Mouse (Mus musculus) lung, adult 18-20 months (tissue): ENCODE data around the gene Slco1b2.
"Not testable (repeated sequence)": the region's sequence is repeated elsewhere in the genome, so short reads cannot be mapped to it uniquely, and the experiment has no call there.

ENCODE experiments used
- DNase-seq, 2 experiments: peaks; one replicate each; pipeline ENCODE4 v3.0.0; 2022; ENCODE audit warnings: mixed read lengths in 2 of 2

The Slco1b2 gene

DNA sequence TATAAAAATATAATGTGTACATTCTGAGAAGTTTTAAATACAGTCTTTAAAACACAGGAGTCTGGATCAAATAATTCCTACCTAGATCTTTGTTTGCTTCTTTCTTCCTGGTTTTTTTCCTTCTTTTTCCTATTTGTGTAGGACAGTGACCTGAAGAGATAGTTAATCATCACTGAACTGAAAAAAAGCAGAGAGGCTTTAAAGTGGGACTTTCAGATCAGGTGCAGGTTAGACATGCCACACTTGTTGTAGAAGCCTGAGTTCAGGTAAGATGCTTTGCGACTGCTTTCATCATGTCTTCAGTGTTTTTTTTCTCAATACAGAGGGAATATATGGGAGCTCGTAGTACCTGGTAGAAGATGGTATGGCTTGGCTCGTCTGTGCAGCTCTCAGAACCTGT is at the start of gene Slco1b2:
Gene Slco1b2, plus strand, starts transcription at position 228 of the 400 bp plus-strand sequence.
- DNase-seq: no peak

DNA sequence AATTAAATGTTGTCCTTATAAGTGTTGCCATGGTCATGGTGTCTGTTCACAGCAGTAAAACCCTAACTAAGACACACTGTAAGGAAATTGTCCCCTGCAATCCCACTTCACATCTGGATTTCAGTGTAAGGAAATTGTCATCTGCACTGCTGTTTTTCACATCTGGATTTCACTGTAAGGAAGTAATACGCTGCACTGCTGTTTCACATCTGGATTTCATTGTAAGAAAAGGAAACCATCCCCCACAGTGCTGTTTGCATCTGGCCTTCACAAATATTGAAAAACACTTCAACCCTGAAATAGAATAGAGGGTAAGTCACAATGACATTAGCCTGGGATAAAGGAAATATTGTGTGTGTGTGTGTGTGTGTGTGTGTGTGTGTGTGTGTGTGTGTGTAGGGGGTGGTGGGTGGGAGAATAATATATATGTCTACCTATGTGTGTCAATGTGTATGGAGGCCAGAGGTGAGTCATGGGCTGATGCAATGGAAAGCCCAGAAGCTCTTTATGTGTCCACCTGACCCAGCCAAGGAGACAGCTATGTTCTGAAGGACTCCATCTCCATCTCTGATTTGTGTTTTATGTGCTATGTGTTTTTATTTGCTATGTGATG is 44.4 kb upstream of the Slco1b2 start:
- no peak for DNase-seq

DNA sequence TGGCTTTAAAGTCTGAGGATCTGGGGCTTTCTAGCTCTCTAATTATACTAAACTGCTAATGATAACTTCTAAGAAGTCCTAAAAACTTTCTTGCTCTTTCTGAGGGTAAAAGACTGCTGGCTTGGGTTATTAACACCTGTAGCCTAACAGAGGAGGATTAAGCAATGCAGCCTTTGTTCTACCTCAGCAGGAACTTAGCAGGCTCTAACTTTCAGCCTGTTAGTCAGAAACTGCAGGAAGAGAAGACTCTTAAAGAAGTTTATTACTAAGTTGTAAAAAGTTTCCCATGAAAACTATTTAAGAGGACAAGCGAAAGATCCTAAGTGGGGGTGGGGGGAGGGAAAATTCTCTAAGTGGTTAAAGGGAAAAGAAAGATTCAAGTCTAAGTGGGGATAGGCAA is 39.3 kb upstream of the Slco1b2 start:
- no peak for DNase-seq

DNA sequence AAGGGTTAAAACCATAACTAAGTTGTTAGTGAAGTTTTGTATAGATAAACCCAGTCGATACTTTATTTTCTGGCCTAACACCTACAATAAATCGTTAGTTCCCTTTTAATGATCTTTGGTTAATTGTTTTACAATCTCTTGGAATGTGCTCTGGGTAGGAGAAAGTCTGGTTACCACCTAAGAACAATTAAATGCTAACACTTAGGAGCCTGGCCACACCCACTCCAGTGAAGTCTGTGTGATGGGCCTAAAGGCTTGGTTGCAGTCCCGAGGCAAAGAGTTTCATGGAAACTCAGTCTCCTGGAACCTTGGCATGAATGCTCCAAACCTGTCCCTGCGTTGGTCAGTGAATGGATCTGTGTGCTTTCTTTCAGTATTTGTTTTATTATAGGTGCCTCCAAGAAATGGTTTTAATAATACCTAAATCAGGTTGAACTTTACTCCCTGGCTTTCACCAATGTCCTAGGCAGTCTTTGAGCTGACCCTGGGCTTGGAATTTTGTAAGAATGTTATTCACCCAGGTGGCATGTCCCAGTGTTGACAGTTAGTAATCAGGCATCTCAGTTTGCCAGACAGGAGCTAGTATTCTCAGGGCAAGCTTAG is 38.6 kb upstream of the Slco1b2 start:
- DNase-seq: not testable (repeated sequence)

DNA sequence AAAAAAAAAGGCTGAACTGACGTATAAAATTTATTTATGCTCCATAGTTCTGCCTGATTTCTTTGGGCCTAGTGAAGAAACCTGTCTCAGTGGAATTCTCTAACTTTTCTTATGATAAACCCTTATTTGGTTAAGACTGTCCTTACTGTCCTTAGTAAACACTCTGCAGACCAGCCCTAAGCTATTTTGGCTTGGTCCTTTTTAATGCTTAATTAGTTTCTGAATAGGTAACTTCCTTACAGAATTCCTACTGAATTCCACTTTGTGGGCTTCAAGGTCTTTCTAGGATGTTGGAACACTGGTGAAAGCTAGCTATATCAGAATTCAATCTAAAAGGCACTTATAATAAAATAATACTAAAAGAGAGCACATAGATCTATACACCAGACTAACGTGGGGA is 33.2 kb upstream of the Slco1b2 start:
- no peak for DNase-seq

DNA sequence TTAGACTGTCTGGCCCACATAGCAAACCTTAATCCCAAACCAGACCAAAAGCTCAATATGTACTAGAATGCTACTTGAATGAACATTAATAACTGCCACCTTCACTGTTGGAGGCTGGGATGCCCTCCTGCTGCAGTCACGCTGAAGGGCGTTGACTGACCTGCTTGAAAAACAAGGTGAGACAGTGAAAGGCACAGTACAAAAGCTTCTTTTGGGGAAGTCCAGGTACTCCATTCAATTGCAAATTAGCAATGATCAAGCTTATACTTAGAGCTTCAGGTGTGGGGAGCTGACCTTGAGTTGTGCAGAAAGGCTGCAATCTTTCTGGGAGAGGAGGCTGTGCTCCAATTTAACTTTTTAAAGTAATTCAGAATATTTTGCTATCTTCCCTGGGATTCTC is 32.3 kb upstream of the Slco1b2 start:
- DNase-seq: no peak

DNA sequence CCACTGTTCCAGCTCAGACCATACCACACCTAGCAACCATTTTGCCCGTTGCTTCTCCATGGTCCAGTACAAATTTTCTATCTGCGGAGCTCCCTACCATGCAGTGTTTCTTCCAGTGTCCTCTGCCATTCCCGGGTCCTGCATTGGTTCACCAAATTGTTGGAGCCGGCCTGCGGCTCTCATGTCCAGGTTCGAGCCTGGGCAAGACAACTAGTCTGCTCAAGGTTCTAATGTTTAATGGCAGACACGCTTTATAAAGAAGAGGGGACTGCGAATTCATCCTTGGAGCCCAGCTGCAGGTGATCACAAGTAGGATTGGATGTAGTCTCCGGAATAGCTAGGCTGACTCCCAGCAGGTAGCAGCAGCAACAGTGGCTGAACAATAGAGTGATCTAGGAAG is 28.4 kb upstream of the Slco1b2 start:
- no peak for DNase-seq

DNA sequence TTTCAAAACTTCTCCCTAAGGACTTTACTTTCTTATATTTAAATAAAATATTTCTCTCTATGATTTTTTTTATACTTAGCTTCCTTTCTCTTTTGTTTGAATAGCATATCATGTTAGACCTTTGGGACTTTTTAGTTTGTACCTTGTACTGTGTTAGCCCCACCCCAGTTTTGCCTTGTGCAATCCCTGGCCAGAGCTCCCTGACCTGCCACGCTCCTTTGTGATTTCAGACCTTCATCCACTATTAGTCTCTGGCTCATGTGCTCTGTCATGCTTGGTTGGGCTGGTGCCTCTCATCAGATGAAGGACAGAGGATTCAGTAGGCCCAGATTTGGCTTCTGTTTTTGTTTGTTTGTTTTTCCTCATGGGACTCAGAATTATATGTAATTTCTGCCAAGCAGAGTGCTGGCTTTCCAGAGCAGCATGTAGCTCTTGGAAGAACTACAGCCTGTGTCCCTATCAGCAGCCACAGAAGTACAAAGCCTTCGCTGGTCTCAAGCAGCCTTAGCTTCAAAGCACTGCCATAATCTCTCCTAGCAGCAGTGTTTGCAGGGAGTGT is 18.5 kb upstream of the Slco1b2 start:
- DNase-seq: no peak

DNA sequence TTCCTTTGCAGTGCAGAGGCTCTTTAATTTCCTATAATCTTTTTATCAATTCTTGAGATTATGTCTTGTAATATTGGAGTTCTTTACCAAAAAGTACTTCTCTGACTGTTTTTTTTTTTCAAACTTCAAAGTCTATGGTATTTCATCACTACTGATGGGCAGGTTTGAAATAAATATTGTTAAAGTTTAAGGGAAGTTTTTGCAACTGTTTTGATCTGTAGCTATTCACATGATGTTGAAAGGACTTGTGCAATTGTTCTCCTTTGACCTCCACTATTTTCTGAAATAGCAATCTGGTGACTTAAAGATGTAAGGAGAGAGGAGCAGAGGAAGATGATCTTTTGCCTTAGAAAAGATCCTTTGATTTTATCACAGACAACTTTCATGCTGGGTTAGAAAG is 15.3 kb upstream of the Slco1b2 start:
- DNase-seq: no peak

DNA sequence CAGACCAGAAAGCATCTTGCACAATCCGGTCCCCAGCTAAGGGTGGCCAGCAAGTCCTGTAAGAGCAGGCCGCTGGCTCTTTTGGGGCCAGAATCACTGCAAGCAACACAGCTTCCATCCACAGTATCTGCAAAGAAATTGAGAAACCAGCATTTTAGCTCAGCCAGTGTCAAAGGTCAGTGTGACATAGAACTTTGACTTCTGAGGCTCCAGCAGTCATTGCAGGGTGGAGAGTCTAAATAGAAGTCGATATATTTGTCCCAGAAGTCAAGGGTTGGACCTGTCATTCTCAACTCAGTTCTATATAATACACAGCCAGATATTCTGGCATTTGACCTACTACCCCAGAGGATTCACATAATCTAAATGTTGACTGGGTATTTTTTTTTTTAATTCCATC is 14.0 kb upstream of the Slco1b2 start:
- DNase-seq: no peak

DNA sequence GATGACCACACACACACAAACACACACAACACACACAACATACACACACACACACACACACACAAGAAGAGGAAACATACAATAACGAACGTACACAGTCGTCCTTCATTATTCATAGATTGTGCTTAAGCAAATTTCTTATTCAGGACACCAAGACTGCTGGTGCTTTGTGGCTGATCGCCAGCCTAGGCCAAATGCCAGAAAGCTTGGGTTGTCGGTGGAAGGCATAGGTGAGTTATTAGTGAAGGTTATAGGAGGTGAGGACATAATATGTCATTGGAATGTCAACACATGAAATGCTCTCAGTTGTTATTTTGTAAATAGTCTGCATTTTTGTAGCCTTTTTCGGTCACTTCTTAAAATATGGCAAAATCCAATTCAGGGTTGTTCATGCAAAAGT is 3.6 kb downstream of the Slco1b2 start:
- DNase-seq: no peak

DNA sequence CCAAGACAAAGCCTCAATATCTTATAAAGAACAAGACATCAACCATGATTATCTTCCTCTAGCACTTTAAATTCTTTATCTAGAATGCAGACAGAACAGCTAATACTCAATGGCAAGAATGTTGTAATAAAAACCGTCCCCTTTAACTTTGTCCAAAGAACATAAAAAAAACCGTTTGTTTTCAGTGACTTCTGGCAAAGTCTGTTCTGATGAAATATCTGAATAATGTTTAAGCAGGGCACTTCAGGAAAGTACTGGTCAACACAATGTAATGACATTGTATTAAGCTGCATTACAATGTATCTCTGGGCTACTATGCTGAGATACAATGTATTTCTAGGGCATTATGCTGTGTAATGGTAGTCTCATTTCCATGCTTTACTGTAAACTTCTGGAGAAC is 5.9 kb downstream of the Slco1b2 start:
- DNase-seq: no peak

DNA sequence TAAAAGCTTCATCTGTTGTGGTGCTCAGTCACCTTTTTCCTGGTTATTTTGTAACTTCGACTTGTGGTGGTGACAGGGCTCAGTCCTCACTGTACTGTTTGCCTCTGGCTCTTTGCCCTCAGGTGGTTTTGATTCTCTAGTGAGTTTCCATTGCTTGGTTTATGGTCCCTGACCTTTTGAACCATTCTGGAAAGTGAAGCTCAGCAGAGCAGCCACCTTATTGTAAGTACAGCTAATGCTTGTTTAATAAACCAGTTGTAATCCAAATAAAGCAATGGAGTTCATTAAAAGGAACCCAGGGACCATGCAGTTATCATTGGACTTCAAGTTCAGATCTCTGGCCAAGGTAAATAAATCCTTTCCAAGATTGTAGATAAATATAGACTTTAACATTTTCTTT is 11.3 kb downstream of the Slco1b2 start:
- DNase-seq: peak; percentile 3 to 17

DNA sequence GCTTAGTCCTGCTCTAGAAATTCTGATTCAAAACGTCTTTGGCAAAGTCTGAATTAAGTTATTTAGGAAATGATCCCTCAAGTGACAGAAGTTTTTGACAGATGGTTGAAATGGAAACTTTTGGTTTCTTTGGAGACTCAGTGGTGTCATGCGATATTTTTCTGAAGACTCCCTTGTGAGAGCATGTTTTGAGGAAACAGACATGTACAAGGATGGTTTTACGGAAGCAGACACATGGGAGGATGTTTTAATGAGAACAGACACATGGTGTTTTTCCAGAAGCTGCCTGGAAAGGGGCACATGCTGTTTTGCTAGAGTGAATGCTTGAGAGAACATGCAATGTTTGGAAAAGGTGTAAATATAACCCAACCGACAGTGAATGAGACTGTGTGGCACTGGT is 57.7 kb downstream of the Slco1b2 start:
- DNase-seq: no peak

DNA sequence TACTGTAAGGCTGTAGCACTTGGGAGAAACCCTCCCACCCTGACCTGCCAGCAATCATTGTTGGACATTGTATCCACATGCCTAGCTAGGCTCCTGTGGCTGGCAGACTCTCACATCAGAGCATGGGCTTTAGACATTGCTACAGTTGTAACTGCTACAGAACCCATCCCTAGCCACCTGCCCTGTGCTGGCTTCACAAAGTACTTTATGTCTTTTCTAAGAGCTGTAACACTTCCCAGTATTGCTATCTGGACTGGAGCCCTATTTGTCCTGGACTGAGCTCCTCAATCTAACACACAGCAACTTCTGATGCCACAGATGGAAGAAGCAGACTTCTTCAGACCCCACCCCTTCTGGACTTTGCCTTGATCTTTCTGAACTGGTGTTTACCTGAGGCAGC is 61.9 kb downstream of the Slco1b2 start:
- no peak for DNase-seq
